Mouse (Mus musculus) neural tube, embryonic 13.5 days (tissue): ENCODE measurements around the gene Cdipt. TPM values are rescaled to one million over a fixed set of nuclear protein-coding genes. Genes with fewer than 3 reads are reported as not detected.

Experiments
- ATAC-seq: fragments of 200-750 bp; cut with Nextera tagmentation; 2 replicates; pipeline ENCODE4 v1.8.0; 2017; ENCODE audit warnings: low read depth, mild to moderate bottlenecking, moderate TSS enrichment, moderate library complexity
- H3K27ac ChIP-seq: fragments of 300-500 bp; sonication (generic); replicated peaks from 2 replicates; pipeline ENCODE4 v1.5.1; 2015; ENCODE audit warnings: moderate library complexity, mild to moderate bottlenecking, inconsistent platforms
- H3K27me3 ChIP-seq: fragments of 300-500 bp; sonication (generic); 2 replicates; pipeline ENCODE4 v1.6.1; 2015; ENCODE audit warnings: mild to moderate bottlenecking, inconsistent platforms
- H3K36me3 ChIP-seq: fragments of 300-500 bp; sonication (generic); 2 replicates; pipeline ENCODE4 v1.6.1; 2015; ENCODE audit warnings: mild to moderate bottlenecking, inconsistent platforms
- H3K4me1 ChIP-seq: fragments of 300-500 bp; sonication (generic); replicated peaks from 2 replicates; pipeline ENCODE4 v1.6.1; 2015; ENCODE audit warnings: inconsistent platforms
- H3K4me2 ChIP-seq: fragments of 300-500 bp; sonication (generic); 2 replicates; pipeline ENCODE4 v1.6.1; 2015; ENCODE audit warnings: inconsistent platforms, mild to moderate bottlenecking, moderate library complexity
- H3K4me3 ChIP-seq: fragments of 300-500 bp; sonication (generic); 2 replicates; pipeline ENCODE4 v1.5.1; 2015; ENCODE audit warnings: mild to moderate bottlenecking, inconsistent platforms
- H3K9ac ChIP-seq: fragments of 300-500 bp; sonication (generic); 2 replicates; pipeline ENCODE4 v1.6.1; 2015; ENCODE audit warnings: moderate library complexity, mild to moderate bottlenecking, inconsistent platforms
- H3K9me3 ChIP-seq: fragments of 300-500 bp; sonication (generic); 2 replicates; pipeline ENCODE4 v1.6.1; 2016; ENCODE audit warnings: inconsistent platforms
- WGBS: fragments of 180-500 bp; shearing (Covaris S2); methylation state at CpG from one replicate; pipeline ENCODE4 v1.1.7; 2015; 5-methylcytosine and 5-hydroxymethylcytosine counted together
- polyA plus RNA-seq: library from polyadenylated mRNA; unstranded; fragments of >200 nt; fragmentation: Nextera tagmentation; extraction: Ambion mirVana; gene quantifications from 2 replicates; pipeline ENCODE4 v1.2.1, GENCODE M21; 2015

Cdipt gene
- polyA plus RNA-seq, 1 experiment from 2014 or later: 121 TPM

DNA sequence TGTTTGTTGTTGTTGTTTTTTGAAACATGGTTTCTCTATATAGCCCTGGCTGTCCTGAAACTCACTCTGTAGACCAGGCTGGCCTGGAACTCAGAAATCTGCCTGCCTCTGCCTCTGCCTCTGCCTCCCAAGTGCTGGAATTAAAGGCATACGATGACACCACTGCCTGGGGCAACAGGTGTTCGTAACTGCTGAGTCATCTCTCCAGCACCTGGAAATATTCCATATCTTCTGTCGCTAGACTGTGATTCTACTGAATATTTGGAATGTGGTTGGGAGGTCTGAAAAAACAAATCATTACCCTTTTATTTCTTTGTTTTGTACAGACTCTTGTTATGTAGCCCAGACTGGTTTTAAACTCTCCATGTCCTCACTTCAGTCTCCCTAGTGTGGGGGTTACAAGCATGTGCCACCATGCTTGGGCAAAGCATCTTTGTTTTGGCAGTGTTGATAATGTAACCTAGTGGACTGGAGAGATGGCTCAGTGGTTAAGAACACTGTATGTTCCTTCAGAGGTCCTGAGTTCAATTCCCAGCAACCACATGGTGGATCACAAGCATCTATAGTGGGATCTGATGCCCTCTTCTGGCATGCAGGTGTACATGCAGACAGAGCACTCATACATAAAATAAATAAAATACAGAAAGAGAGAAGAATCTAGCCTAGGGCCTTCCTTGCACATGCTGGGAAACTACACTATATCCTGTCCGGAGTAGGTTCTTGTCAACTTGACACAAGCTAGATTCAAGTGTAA lies 28.6 kb downstream of the Cdipt start:
- Histone ChIP-seq H3K4me2 (no peak overlapping the region), H3K9ac (no peak overlapping the region), H3K27me3 (no peaks in the 10 kb centered on the region), H3K36me3 (no peaks in the 10 kb centered on the region), H3K4me1 (peaks cover 13% of the 10 kb centered on the region; the same call in 1 of the 2 replicates), H3K27ac (no peak overlapping the region), H3K9me3 (no peaks in the 10 kb centered on the region), H3K4me3 (no peak overlapping the region)
- 91% methylated on average over 4 of the region's 4 CpGs for WGBS
- no peak for ATAC-seq

GRCm38 (mm10) chr7:127007313-127008024 lies 31.8 kb downstream of the Cdipt start:
- H3K4me2 ChIP-seq: no peak overlapping the region
- no peaks in the 10 kb centered on the region for H3K27me3 ChIP-seq
- H3K9me3 ChIP-seq: no peaks in the 10 kb centered on the region
- 80% methylated on average over 6 of the region's 6 CpGs for WGBS
- no peak overlapping the region for H3K9ac ChIP-seq
- ATAC-seq: no peak
- H3K27ac ChIP-seq: 0 out of 2 replicates have a peak overlapping the region, but pooled peaks have one; percentile 7
- H3K36me3 ChIP-seq: peaks cover 6% of the 10 kb centered on the region
- H3K4me3 ChIP-seq: no peak overlapping the region
- H3K4me1 ChIP-seq: peaks cover 14% of the 10 kb centered on the region; the same call in 1 of the 2 replicates

- Histone ChIP-seq H3K4me3 (no peak overlapping the region), H3K27ac (peak overlapping the region; percentile 63), H3K9ac (peak overlapping the region; percentile 14; the same call in 1 of the 2 replicates), H3K27me3 (no peaks in the 10 kb centered on the region), H3K4me1 (peaks cover 17% of the 10 kb centered on the region; the same call in 1 of the 2 replicates), H3K4me2 (no peak overlapping the region), H3K36me3 (peaks cover 16% of the 10 kb centered on the region), H3K9me3 (no peaks in the 10 kb centered on the region)
- 0 out of 2 replicates have a peak, but pooled peaks have one; percentile 68 for ATAC-seq
- WGBS: 54% methylated on average over 9 of the region's 9 CpGs
Measured at GRCm38 (mm10) chr7:127008239-127009019, 32.7 kb downstream of the Cdipt start.

DNA sequence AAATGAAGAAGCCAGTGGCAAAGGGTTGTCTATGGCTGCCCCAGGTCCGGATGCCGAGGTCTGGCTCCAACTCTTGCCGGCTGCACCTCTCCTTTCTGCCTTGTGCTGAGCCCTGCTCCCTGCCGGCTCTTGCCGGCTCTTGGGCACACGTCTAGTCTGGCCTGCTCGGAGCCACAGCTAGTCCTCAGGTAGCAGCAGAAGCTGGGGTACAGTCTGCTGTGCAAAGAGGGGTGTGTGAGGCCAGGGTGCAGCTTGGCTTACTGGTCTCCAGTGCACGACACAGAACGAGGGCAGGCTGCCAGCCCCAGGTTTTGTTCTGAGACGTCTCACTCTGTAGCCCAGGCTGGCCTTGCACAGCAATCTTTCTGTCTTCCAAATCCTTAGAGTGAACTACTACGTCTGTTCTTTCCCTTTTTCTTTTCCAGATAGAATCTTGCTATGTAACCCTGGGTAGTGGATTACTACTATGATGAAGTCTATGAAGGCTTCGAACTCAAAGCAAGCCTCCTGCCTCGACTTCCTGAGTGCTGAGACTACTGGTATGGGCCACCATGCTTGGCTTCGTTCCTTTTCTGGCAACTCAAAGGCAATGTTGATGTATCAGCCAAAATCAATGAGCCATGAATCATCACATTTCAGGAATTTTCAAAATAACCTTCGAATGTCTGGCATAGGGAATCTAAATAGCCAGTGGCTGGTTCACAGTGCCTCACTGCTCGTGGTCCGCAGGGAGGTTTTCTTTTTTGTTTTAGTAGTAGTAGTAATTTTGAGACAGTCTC lies 33.8 kb downstream of the Cdipt start:
- Histone ChIP-seq H3K4me3 (no peak overlapping the region), H3K27ac (peak overlapping the region; percentile 63; the same call in 1 of the 2 replicates), H3K36me3 (peaks cover 26% of the 10 kb centered on the region), H3K9me3 (no peaks in the 10 kb centered on the region), H3K4me2 (no peak overlapping the region), H3K9ac (no peak overlapping the region), H3K27me3 (no peaks in the 10 kb centered on the region), H3K4me1 (peaks cover 25% of the 10 kb centered on the region)
- WGBS: 83% methylated on average over 17 of the region's 17 CpGs
- ATAC-seq: no peak

GRCm38 (mm10) chr7:127011051-127011450 lies 35.3 kb downstream of the Cdipt start:
- 79% methylated on average over 2 of the region's 2 CpGs for WGBS
- no peak overlapping the region for H3K4me2 ChIP-seq

DNA sequence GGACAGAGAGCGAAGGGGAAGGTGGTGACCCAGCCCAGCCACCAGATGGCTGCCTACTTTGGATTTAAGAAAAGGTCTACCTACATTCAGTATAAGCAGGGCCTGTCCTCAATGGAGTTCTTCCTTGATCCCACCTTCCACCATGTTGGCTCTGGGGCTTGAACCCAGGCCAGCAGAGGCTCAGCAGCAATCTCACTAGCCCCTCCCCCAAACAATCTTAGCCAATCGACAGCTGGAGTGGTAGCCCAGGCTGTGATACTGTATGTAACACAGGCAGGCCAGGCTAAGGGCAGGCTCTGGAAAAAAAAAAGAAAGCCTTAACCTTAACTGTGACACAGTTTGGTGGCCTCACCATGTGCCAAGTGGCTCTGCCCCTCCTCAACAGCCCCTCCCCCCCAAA lies 36.0 kb downstream of the Cdipt start:
- H3K27me3 ChIP-seq: no peaks in the 10 kb centered on the region
- H3K9ac ChIP-seq: no peak overlapping the region
- no peaks in the 10 kb centered on the region for H3K9me3 ChIP-seq
- H3K4me3 ChIP-seq: no peak overlapping the region
- peaks cover 38% of the 10 kb centered on the region for H3K36me3 ChIP-seq
- peaks cover 43% of the 10 kb centered on the region for H3K4me1 ChIP-seq
- H3K4me2 ChIP-seq: no peak overlapping the region
- WGBS: 73% methylated on average over 2 of the region's 2 CpGs
- no peak for ATAC-seq
- H3K27ac ChIP-seq: no peak overlapping the region

More at GRCm38 (mm10) chr7:127011051-127011450, 35.3 kb downstream of the Cdipt start:
- Histone ChIP-seq H3K36me3 (peaks cover 38% of the 10 kb centered on the region), H3K9me3 (no peaks in the 10 kb centered on the region), H3K27ac (no peak overlapping the region), H3K27me3 (no peaks in the 10 kb centered on the region), H3K4me1 (peaks cover 40% of the 10 kb centered on the region), H3K9ac (no peak overlapping the region), H3K4me3 (no peak overlapping the region)
- ATAC-seq: no peak

DNA sequence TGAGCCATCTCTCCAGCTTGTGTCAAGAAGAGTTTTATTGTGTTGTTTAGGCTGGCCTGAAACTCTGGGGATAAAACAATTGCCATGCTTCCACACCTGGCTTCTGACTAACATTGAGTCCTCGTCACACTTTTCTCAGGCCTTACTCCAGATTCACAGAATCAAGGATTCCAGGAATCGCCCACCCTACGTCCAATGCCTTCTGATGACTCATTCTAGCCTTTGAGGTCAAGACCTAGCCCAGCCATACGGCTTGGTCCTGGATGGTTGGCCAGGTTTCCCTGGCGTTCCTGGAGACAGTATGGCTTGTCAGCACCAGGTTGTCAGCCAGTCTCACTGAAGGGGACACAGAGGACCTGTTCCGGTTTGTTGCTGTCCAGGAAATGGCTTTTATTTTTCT lies 36.7 kb downstream of the Cdipt start:
- Histone ChIP-seq H3K9me3 (no peaks in the 10 kb centered on the region), H3K4me3 (no peak overlapping the region), H3K27me3 (no peaks in the 10 kb centered on the region), H3K4me1 (peaks cover 44% of the 10 kb centered on the region), H3K4me2 (no peak overlapping the region), H3K9ac (no peak overlapping the region), H3K27ac (no peak overlapping the region), H3K36me3 (peaks cover 38% of the 10 kb centered on the region)
- 89% methylated on average over 6 of the region's 6 CpGs for WGBS
- ATAC-seq: no peak

DNA sequence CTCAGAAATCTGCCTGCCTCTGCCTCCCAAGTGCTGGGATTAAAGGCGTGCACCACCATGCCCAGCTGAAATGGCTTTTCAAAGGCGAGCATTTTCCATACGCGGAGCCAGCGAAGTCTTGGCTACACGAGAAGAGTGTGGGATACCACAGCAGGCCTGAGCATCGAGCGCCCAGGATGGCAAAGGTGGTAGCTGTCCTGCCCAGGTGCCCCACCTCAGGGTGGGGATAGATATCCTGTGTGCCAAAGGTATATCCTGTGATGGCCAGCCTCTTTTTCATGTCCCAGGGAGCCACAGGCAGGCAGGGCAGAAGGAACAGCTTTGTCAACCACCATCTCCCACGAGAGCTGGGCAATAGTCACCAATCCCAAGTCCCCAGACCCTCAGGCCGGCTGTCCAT lies 37.1 kb downstream of the Cdipt start:
- Histone ChIP-seq H3K4me3 (no peak overlapping the region), H3K4me2 (no peak overlapping the region), H3K9me3 (no peaks in the 10 kb centered on the region), H3K27ac (no peak overlapping the region), H3K36me3 (peaks cover 38% of the 10 kb centered on the region), H3K27me3 (no peaks in the 10 kb centered on the region), H3K4me1 (peaks cover 49% of the 10 kb centered on the region), H3K9ac (no peak overlapping the region)
- no peak for ATAC-seq
- WGBS: 96% methylated on average over 10 of the region's 10 CpGs

- Histone ChIP-seq H3K27me3 (no peaks in the 10 kb centered on the region), H3K9ac (no peak overlapping the region), H3K4me1 (peaks cover 50% of the 10 kb centered on the region), H3K9me3 (no peaks in the 10 kb centered on the region), H3K27ac (no peak overlapping the region), H3K4me2 (no peak overlapping the region; the same call in 1 of the 2 replicates), H3K36me3 (peaks cover 38% of the 10 kb centered on the region), H3K4me3 (no peak overlapping the region)
- WGBS: 95% methylated on average over 6 of the region's 6 CpGs
- no peak for ATAC-seq
Measured at GRCm38 (mm10) chr7:127013385-127013784, 37.7 kb downstream of the Cdipt start.

DNA sequence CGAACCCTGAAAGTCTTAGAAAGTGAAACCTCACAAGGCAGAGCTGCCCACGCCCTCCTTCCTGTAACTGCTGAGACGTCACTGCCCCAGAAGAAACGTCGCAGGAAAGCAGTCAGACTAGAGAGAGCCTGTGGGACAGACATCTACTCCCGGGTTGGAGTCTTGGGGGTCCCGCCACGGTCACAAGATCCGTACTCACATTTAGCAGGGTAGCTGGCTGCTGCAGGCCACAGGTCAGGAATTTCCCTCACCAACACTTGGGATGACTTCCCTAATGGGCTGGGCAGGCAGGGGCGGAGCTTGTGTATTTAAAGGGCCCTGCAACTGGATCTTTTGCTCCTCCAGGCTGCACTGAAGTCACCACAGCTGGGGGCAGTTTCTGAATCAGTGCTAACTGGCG lies 38.6 kb downstream of the Cdipt start, which contains the start of gene Mvp:
TSS of gene Mvp (minus strand) at position 302 of the 400 bp plus-strand sequence.
- peak within 1 kb of the TSS; percentile 79 for H3K4me3 ChIP-seq
- H3K9ac ChIP-seq: peak within 1 kb of the TSS; percentile 52
- H3K4me2 ChIP-seq: peak within 1 kb of the TSS; percentile 92
- ATAC-seq: no peak
- no peaks in the 10 kb centered on the region for H3K9me3 ChIP-seq
- 63% methylated on average over 11 of the region's 11 CpGs for WGBS
- no peaks in the 10 kb centered on the region for H3K27me3 ChIP-seq
- H3K4me1 ChIP-seq: peaks cover 50% of the 10 kb centered on the region
- peaks cover 38% of the 10 kb centered on the region for H3K36me3 ChIP-seq
- no peak within 1 kb of the TSS for H3K27ac ChIP-seq

GRCm38 (mm10) chr7:127014993-127015392 lies 39.3 kb downstream of the Cdipt start:
- H3K27ac ChIP-seq: no peak overlapping the region
- H3K9me3 ChIP-seq: no peaks in the 10 kb centered on the region
- H3K9ac ChIP-seq: 0 out of 2 replicates have a peak overlapping the region, but pooled peaks have one; percentile 12
- H3K4me1 ChIP-seq: peaks cover 57% of the 10 kb centered on the region
- 98% methylated on average over 12 of the region's 12 CpGs for WGBS
- no peaks in the 10 kb centered on the region for H3K27me3 ChIP-seq
- peak overlapping the region; percentile 79 for H3K4me3 ChIP-seq
- H3K4me2 ChIP-seq: peak overlapping the region; percentile 92
- H3K36me3 ChIP-seq: peaks cover 38% of the 10 kb centered on the region
- ATAC-seq: no peak
